Mouse (Mus musculus) stomach, postnatal 0 days (tissue): ENCODE measurements around the gene Atp12a.

Source experiments
- CTCF ChIP-seq: IDR thresholded peaks from 2 replicates; pipeline ENCODE4 v1.5.1; 2016; ENCODE audit warnings: antibody characterized with exemption, low read depth, mild to moderate bottlenecking, moderate library complexity
- EP300 ChIP-seq: optimal IDR thresholded peaks from 2 replicates; pipeline ENCODE3; 2016; ENCODE audit warnings: antibody characterized with exemption

GRCm38 (mm10) chr14:56365292-56365691 lies 424 bp downstream of the Atp12a start:
- no peak for TF ChIP-seq CTCF
- TF ChIP-seq EP300 = no peak
